Mouse (Mus musculus) CH12.LX (cell line): Measurements from ENCODE around the gene Egfl8. TPM values are rescaled to one million over a fixed set of nuclear protein-coding genes. Genes with fewer than 3 reads are reported as not detected.

Source experiments
- DNase-seq: peaks from one replicate; pipeline ENCODE4 v3.0.0-alpha.2; 2013; ENCODE audit errors: extremely low read depth
- H3K27ac ChIP-seq: 2 replicates; pipeline ENCODE4 v1.5.1; 2012; ENCODE audit warnings: low read depth, mild to moderate bottlenecking, control low read depth, moderate library complexity; ENCODE audit not compliant: insufficient read depth
- H3K27me3 ChIP-seq: replicated peaks from 2 replicates; pipeline ENCODE3; 2012; ENCODE audit warnings: inconsistent platforms
- H3K36me3 ChIP-seq, 2 experiments: replicated peaks in 1 of 2; 2 replicates each; pipeline versions ENCODE3 to v1.6.1; 2012; ENCODE audit warnings: inconsistent platforms in 1 of 2, low read length in 1 of 2, mild to moderate bottlenecking in 1 of 2, mixed read lengths in 1 of 2, moderate library complexity in 1 of 2; ENCODE audit not compliant: control insufficient read depth in 1 of 2, insufficient read depth in 1 of 2
- H3K4me1 ChIP-seq, 2 experiments: 2 replicates each; pipeline ENCODE4 v1.6.1; 2012; ENCODE audit warnings: inconsistent platforms in 1 of 2, moderate library complexity in 1 of 2; ENCODE audit not compliant: insufficient read depth in 2 of 2, control insufficient read depth in 1 of 2
- H3K4me2 ChIP-seq: 2 replicates; pipeline ENCODE4 v1.6.1; 2012; ENCODE audit warnings: low read depth, mild to moderate bottlenecking, control low read depth; ENCODE audit not compliant: poor library complexity, insufficient read depth, severe bottlenecking
- H3K4me3 ChIP-seq, 3 experiments: fragments of 150-350 bp in 1 of 3; sonication (generic) in 1 of 3; replicated peaks in 1 of 3; 2 replicates each; pipeline versions ENCODE3 to v1.5.1; 2011 to 2012; ENCODE audit warnings: low read depth in 2 of 3, low read length in 2 of 3, mild to moderate bottlenecking in 2 of 3, moderate library complexity in 2 of 3, control low read depth in 1 of 3, improper control_type of control experiment in 1 of 3, inconsistent platforms in 1 of 3, mixed read lengths in 1 of 3; ENCODE audit not compliant: poor library complexity in 1 of 3
- H3K79me2 ChIP-seq: replicated peaks from 2 replicates; pipeline ENCODE4 v1.6.1; 2012; ENCODE audit warnings: mild to moderate bottlenecking, moderate library complexity; ENCODE audit not compliant: control insufficient read depth, poor library complexity, insufficient read depth, severe bottlenecking; ENCODE audit errors: extremely low read depth
- H3K9ac ChIP-seq: 2 replicates; pipeline ENCODE4 v1.6.1; 2012; ENCODE audit warnings: low read depth, mild to moderate bottlenecking, control low read depth, moderate library complexity; ENCODE audit not compliant: insufficient read depth
- H3K9me3 ChIP-seq: replicated peaks from 2 replicates; pipeline ENCODE3; 2012; ENCODE audit warnings: low read length, inconsistent platforms, mixed read lengths
- CHD1 ChIP-seq: IDR thresholded peaks from 2 replicates; pipeline ENCODE4 v1.6.1; 2012; ENCODE audit warnings: low read depth, low read length, improper control_type of control experiment, inconsistent platforms
- CHD2 ChIP-seq: IDR thresholded peaks from 2 replicates; pipeline ENCODE4 v1.6.1; 2011; ENCODE audit warnings: low read length, improper control_type of control experiment
- CTCF ChIP-seq, 2 experiments: IDR thresholded peaks in 1 of 2; conservative IDR thresholded peaks in 1 of 2; 2 replicates each; pipeline ENCODE4 v1.5.1; 2011 to 2012; ENCODE audit warnings: low read depth in 2 of 2, low read length in 2 of 2, improper control_type of control experiment in 1 of 2, inconsistent platforms in 1 of 2, mild to moderate bottlenecking in 1 of 2, moderate library complexity in 1 of 2
- E2F4 ChIP-seq: IDR thresholded peaks from 2 replicates; pipeline ENCODE4 v1.6.1; 2011; ENCODE audit warnings: low read depth, low read length, improper control_type of control experiment; ENCODE audit not compliant: insufficient replicate concordance
- ETS1 ChIP-seq: conservative IDR thresholded peaks from 2 replicates; pipeline ENCODE4 v1.6.1; 2012; ENCODE audit warnings: low read depth, mild to moderate bottlenecking, inconsistent platforms, low read length, improper control_type of control experiment, moderate library complexity
- GABPA ChIP-seq: IDR thresholded peaks from 2 replicates; pipeline ENCODE4 v1.6.1; 2012; ENCODE audit warnings: low read depth, low read length, improper control_type of control experiment, inconsistent platforms; ENCODE audit not compliant: insufficient replicate concordance
- HCFC1 ChIP-seq: IDR thresholded peaks from 2 replicates; pipeline ENCODE4 v1.6.1; 2012; ENCODE audit warnings: low read depth, mild to moderate bottlenecking, inconsistent platforms, low read length, improper control_type of control experiment
- JUN ChIP-seq: IDR thresholded peaks from 2 replicates; pipeline ENCODE4 v1.6.1; 2011; ENCODE audit warnings: low read depth, mild to moderate bottlenecking, low read length, improper control_type of control experiment, moderate library complexity; ENCODE audit not compliant: insufficient read depth
- JUND ChIP-seq: conservative IDR thresholded peaks from 2 replicates; pipeline ENCODE4 v1.6.1; 2011; ENCODE audit warnings: low read depth, low read length, improper control_type of control experiment
- KAT2A ChIP-seq: IDR thresholded peaks from 2 replicates; pipeline ENCODE4 v1.6.1; 2012; ENCODE audit warnings: low read length, improper control_type of control experiment, inconsistent platforms; ENCODE audit not compliant: insufficient replicate concordance
- MAFK ChIP-seq: IDR thresholded peaks from 2 replicates; pipeline ENCODE4 v1.6.1; 2011; ENCODE audit warnings: low read length, improper control_type of control experiment; ENCODE audit not compliant: insufficient replicate concordance
- MAX ChIP-seq: IDR thresholded peaks from 2 replicates; pipeline ENCODE4 v1.6.1; 2011; ENCODE audit warnings: low read length, improper control_type of control experiment
- MEF2A ChIP-seq: IDR thresholded peaks from 2 replicates; pipeline ENCODE4 v1.6.1; 2014; ENCODE audit warnings: low read depth, mild to moderate bottlenecking, inconsistent platforms, low read length, improper control_type of control experiment, borderline replicate concordance
- MXI1 ChIP-seq: IDR thresholded peaks from 2 replicates; pipeline ENCODE4 v1.6.1; 2011; ENCODE audit warnings: mild to moderate bottlenecking, low read depth, low read length, improper control_type of control experiment
- NRF1 ChIP-seq: IDR thresholded peaks from 2 replicates; pipeline ENCODE4 v1.6.1; 2014; ENCODE audit warnings: low read depth, mild to moderate bottlenecking, inconsistent platforms, low read length, improper control_type of control experiment, moderate library complexity
- POLR2A ChIP-seq: IDR thresholded peaks from 2 replicates; pipeline ENCODE4 v1.6.1; 2011; ENCODE audit warnings: low read depth, mild to moderate bottlenecking, improper control_type of control experiment, low read length
- POLR2AphosphoS2 ChIP-seq: IDR thresholded peaks from 2 replicates; pipeline ENCODE4 v1.6.1; 2011; ENCODE audit warnings: low read depth, low read length, improper control_type of control experiment
- RAD21 ChIP-seq: IDR thresholded peaks from 2 replicates; pipeline ENCODE4 v1.6.1; 2011; ENCODE audit warnings: low read depth, mild to moderate bottlenecking, low read length, improper control_type of control experiment, moderate library complexity
- SIN3A ChIP-seq: IDR thresholded peaks from 2 replicates; pipeline ENCODE4 v1.6.1; 2012; ENCODE audit warnings: low read length, improper control_type of control experiment, inconsistent platforms
- UBTF ChIP-seq: IDR thresholded peaks from 2 replicates; pipeline ENCODE4 v1.6.1; 2012; ENCODE audit warnings: low read depth, mild to moderate bottlenecking, inconsistent platforms, low read length, improper control_type of control experiment, moderate library complexity
- USF1 ChIP-seq: IDR thresholded peaks from 2 replicates; pipeline ENCODE4 v1.6.1; 2014; ENCODE audit warnings: low read depth, mild to moderate bottlenecking, inconsistent platforms, low read length, improper control_type of control experiment
- ZC3H11A ChIP-seq: IDR thresholded peaks from 2 replicates; pipeline ENCODE4 v1.6.1; 2012; ENCODE audit warnings: low read depth, mild to moderate bottlenecking, inconsistent platforms, low read length, improper control_type of control experiment
- ZMIZ1 ChIP-seq: IDR thresholded peaks from 2 replicates; pipeline ENCODE4 v1.6.1; 2012; ENCODE audit warnings: low read depth, mild to moderate bottlenecking, inconsistent platforms, low read length, improper control_type of control experiment
- dilution Hi-C: fragments of 300-500 bp; cut with MboI; formaldehyde crosslinking; loops from 2 replicates; pipeline ENCODE4 v1.14.3; 2020; ENCODE audit warnings: low sequenced_read_pairs; ENCODE audit not compliant: extremely low pct_unique_long_range_greater_than_20kb, extremely low pct_ligation_motif_present
- in situ Hi-C: fragments of 300-500 bp; cut with MboI; formaldehyde crosslinking; loops from 3 replicates; pipeline ENCODE4 v1.14.3; 2019; ENCODE audit warnings: low sequenced_read_pairs, low pct_ligation_motif_present, low pct_unique_long_range_greater_than_20kb, mixed read lengths
- polyA plus RNA-seq: library from polyadenylated mRNA; unstranded; fragments of >175 nt; gene quantifications from 2 replicates; pipeline ENCODE4 v1.2.1, GENCODE M21; 2012; ENCODE audit warnings: low read depth; ENCODE audit not compliant: insufficient read length
- total RNA-seq, 2 experiments: library from RNA; depleted of rRNA; stranded (reverse); fragments of 300-350 nt in 1 of 2; fragments of >200 nt in 1 of 2; gene quantifications; 2 replicates each; pipeline ENCODE4 v1.2.3; 2012 to 2014

The Egfl8 gene
- total and polyA plus RNA-seq, 3 experiments = not detected

GRCm38 (mm10) chr17:34613830-34614229 lies 1.9 kb downstream of the Egfl8 start:
- no peaks in the 10 kb centered on the region for H3K9me3 ChIP-seq
- H3K27me3 ChIP-seq = no peaks in the 10 kb centered on the region
- no peak overlapping the region for H3K9ac ChIP-seq
- peaks cover 0 to 2% of the 10 kb centered on the region in 2 experiments; a peak in 1 of 4 replicates for H3K4me1 ChIP-seq
- TF ChIP-seq CHD1 (no peak), MXI1 (no peak), JUND (no peak), E2F4 (no peak), SIN3A (no peak), USF1 (no peak), MAX (no peak), ETS1 (no peak), KAT2A (no peak), CHD2 (no peak), GABPA (no peak), HCFC1 (no peak), ZMIZ1 (no peak)
- no peak overlapping the region for H3K4me3 ChIP-seq
- DNase-seq = no peak
- H3K36me3 ChIP-seq = peaks cover 39 to 66% of the 10 kb centered on the region in 2 experiments
- in situ Hi-C loops (no loop called here), dilution Hi-C loops (no loop called here)
- H3K79me2 ChIP-seq = no peaks in the 10 kb centered on the region
- no peak overlapping the region for H3K4me2 ChIP-seq
- H3K27ac ChIP-seq = no peak overlapping the region

DNA sequence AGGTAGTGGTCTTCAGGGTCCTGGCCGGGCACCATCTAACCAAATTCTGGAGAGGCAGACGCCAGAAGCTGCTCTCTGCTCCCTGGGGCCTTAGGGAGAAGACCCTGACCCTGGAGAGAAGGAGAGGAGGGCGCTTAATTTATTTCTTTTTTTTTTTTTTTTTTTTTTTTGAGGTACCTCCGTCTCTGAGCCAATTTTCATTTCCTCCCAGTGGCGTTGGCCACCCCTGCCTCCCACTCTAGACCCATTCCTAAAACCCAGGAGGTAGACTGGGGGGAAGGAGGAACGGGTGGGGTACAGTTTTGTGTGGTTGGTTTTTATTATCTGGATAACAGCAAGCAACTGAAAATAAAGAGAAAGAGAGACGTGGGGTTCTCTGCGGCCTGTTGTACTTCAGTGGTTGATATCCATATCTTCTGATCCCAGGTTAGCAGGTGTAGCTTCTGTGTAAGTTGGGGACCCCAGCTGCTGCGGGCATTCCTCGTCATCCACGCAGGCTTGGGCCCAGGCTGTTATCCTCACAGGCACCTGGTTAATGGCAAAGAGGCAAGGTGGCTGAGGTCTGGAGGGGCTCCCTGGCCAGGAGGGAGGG lies 2.6 kb downstream of the Egfl8 start:
- peaks cover 2 to 9% of the 10 kb centered on the region in 2 experiments; a peak in 2 of 4 replicates for H3K4me1 ChIP-seq
- H3K27ac ChIP-seq = no peak overlapping the region
- DNase-seq = no peak
- dilution Hi-C loops (no loop called here), in situ Hi-C loops (no loop called here)
- no peaks in the 10 kb centered on the region for H3K27me3 ChIP-seq
- H3K36me3 ChIP-seq = peaks cover 39 to 73% of the 10 kb centered on the region in 2 experiments
- no peak for TF ChIP-seq CTCF (conservative IDR thresholded peaks at IDR 0.05 in 1 of 2, IDR thresholded peaks at IDR 0.05 in 1 of 2; ENCODE audit: low read depth in 2 of 2, low read length in 2 of 2)
- TF ChIP-seq ZC3H11A = no peak
- TF ChIP-seq NRF1 = no peak
- TF ChIP-seq JUND = no peak
- no peak for TF ChIP-seq UBTF
- no peak for TF ChIP-seq JUN
- no peak for TF ChIP-seq USF1
- TF ChIP-seq HCFC1 = no peak
- no peak for TF ChIP-seq MEF2A
- no peak for TF ChIP-seq MAFK
- TF ChIP-seq POLR2A = no peak
- TF ChIP-seq MAX = no peak
- no peak for TF ChIP-seq ETS1
- no peak for TF ChIP-seq POLR2AphosphoS2
- TF ChIP-seq GABPA = no peak
- no peak for TF ChIP-seq RAD21
- H3K9ac ChIP-seq = no peak overlapping the region
- no peaks in the 10 kb centered on the region for H3K9me3 ChIP-seq
- H3K4me2 ChIP-seq = no peak overlapping the region
- no peak overlapping the region for H3K4me3 ChIP-seq
- H3K79me2 ChIP-seq = no peaks in the 10 kb centered on the region
